Mouse (Mus musculus): ENCODE data around the gene Il23a. TPM values are rescaled to one million over a fixed set of nuclear protein-coding genes. Genes with fewer than 3 reads are reported as not detected.
"Not testable (repeated sequence)": the region's sequence is repeated elsewhere in the genome, so short reads cannot be mapped to it uniquely, and the experiment has no call there.

The Il23a gene
- total and polyA plus RNA-seq, 3 experiments: not detected

- peak; percentile 47 for DNase-seq
Observed at GRCm38 (mm10) chr10:128268371-128268770, 30.2 kb downstream of the Il23a start, which contains the start of gene Apof. Apof (plus strand) TSS chr10:128268671.

GRCm38 (mm10) chr10:128263393-128264310 lies 34.9 kb downstream of the Il23a start:
- DNase-seq: no peak

GRCm38 (mm10) chr10:128262300-128262699 lies 36.3 kb downstream of the Il23a start:
- no peak for DNase-seq

GRCm38 (mm10) chr10:128260376-128260775 lies 38.2 kb downstream of the Il23a start:
- DNase-seq: not testable (repeated sequence)

GRCm38 (mm10) chr10:128259946-128260345 lies 38.6 kb downstream of the Il23a start:
- no peak for DNase-seq

GRCm38 (mm10) chr10:128258953-128259352 lies 39.6 kb downstream of the Il23a start:
- DNase-seq: no peak

- DNase-seq: no peak
Observed at GRCm38 (mm10) chr10:128256328-128256727, 42.2 kb downstream of the Il23a start.

- no peak for DNase-seq
Observed at GRCm38 (mm10) chr10:128255925-128256324, 42.6 kb downstream of the Il23a start.

GRCm38 (mm10) chr10:128253677-128254255 lies 44.8 kb downstream of the Il23a start, which contains the start of gene Apon:
Apon (plus strand) TSS chr10:128254096.
- DNase-seq: peak; percentile 43

- DNase-seq: no peak
Observed at GRCm38 (mm10) chr10:128250565-128250964, 48.0 kb downstream of the Il23a start.

- DNase-seq: peak; percentile 27
Observed at GRCm38 (mm10) chr10:128247020-128247732, 51.4 kb downstream of the Il23a start.

Other genes starting within 250 kb of the Il23a start
- 100 to 1,000 TPM; 179 to 195 TPM for gene Ptges3, start 239.8 kb downstream of the Il23a start, total RNA-seq (2021)
- 124 and 151 TPM in 2 replicates for gene Ptges3, start 239.8 kb downstream of the Il23a start, polyA plus RNA-seq (2012; rRNA removed)
- 1,000 to 10,000 TPM; 2,694 to 3,346 TPM for gene Atp5b, start 215.5 kb downstream of the Il23a start, total RNA-seq (2021)
- gene Atp5b, start 215.5 kb downstream of the Il23a start, polyA plus RNA-seq (2012; rRNA removed): 7,039 and 9,498 TPM in 2 replicates
- 10 to 100 TPM; 40.8 to 49.6 TPM for gene Baz2a, start 207.2 kb downstream of the Il23a start, total RNA-seq (2021)
- 24.5 and 31.6 TPM in 2 replicates for gene Baz2a, start 207.2 kb downstream of the Il23a start, polyA plus RNA-seq (2012; rRNA removed)
- 100 to 1,000 TPM in 1 of 2 experiments, 10 to 100 TPM in 1; 99.3 to 124 TPM for gene Rbms2, start 118.5 kb downstream of the Il23a start, total RNA-seq (2021)
- 118 and 130 TPM in 2 replicates for gene Rbms2, start 118.5 kb downstream of the Il23a start, polyA plus RNA-seq (2012; rRNA removed)
- 1 to 10 TPM; 2.5 to 3.7 TPM for gene Gls2, start 104.3 kb downstream of the Il23a start, total RNA-seq (2021)
- 3.8 and 7.5 TPM in 2 replicates for gene Gls2, start 104.3 kb downstream of the Il23a start, polyA plus RNA-seq (2012; rRNA removed)
- 10 to 100 TPM; 14.3 to 17.0 TPM for gene Spryd4, start 86.9 kb downstream of the Il23a start, total RNA-seq (2021)
- gene Spryd4, start 86.9 kb downstream of the Il23a start, polyA plus RNA-seq (2012; rRNA removed): 5.8 and 7.4 TPM in 2 replicates
- not detected for gene Mip, start 72.9 kb downstream of the Il23a start, total RNA-seq (2021)
- not detected in 2 replicates for gene Mip, start 72.9 kb downstream of the Il23a start, polyA plus RNA-seq (2012; rRNA removed)
- gene Timeless, start 66.7 kb downstream of the Il23a start, total RNA-seq (2021): 1 to 10 TPM; 4.8 to 7.2 TPM
- gene Timeless, start 66.7 kb downstream of the Il23a start, polyA plus RNA-seq (2012; rRNA removed): 1.9 and 2.8 TPM in 2 replicates
- 1 to 10 TPM in 1 of 2 experiments, not detected in 1; 1.5 TPM for gene Apon, start 44.7 kb downstream of the Il23a start, total RNA-seq (2021)
- gene Apon, start 44.7 kb downstream of the Il23a start, polyA plus RNA-seq (2012; rRNA removed): 0.10 and 0.40 TPM in 2 replicates
- 10 to 100 TPM in 1 of 2 experiments, under 1 TPM in 1; 0.76 to 19.1 TPM for gene Apof, start 30.1 kb downstream of the Il23a start, total RNA-seq (2021)
- gene Apof, start 30.1 kb downstream of the Il23a start, polyA plus RNA-seq (2012; rRNA removed): 11.0 and 25.2 TPM in 2 replicates
- gene Stat2, start 28.2 kb downstream of the Il23a start, total RNA-seq (2021): 10 to 100 TPM; 24.0 to 33.5 TPM
- 37.3 and 39.2 TPM in 2 replicates for gene Stat2, start 28.2 kb downstream of the Il23a start, polyA plus RNA-seq (2012; rRNA removed)
- 10 to 100 TPM; 13.8 to 18.3 TPM for gene Pan2, start 4.6 kb upstream of the Il23a start, total RNA-seq (2021)
- 17.2 and 20.4 TPM in 2 replicates for gene Pan2, start 4.6 kb upstream of the Il23a start, polyA plus RNA-seq (2012; rRNA removed)
- 100 to 1,000 TPM; 180 to 204 TPM for gene Cnpy2, start 23.7 kb upstream of the Il23a start, total RNA-seq (2021)
- gene Cnpy2, start 23.7 kb upstream of the Il23a start, polyA plus RNA-seq (2012; rRNA removed): 20.1 and 28.6 TPM in 2 replicates
- gene Cs, start 39.0 kb upstream of the Il23a start, total RNA-seq (2021): 100 to 1,000 TPM; 391 to 444 TPM
- gene Cs, start 39.0 kb upstream of the Il23a start, polyA plus RNA-seq (2012; rRNA removed): 315 and 332 TPM in 2 replicates
- gene Coq10a, start 70.2 kb upstream of the Il23a start, total RNA-seq (2021): 10 to 100 TPM; 72.2 to 77.1 TPM
- gene Coq10a, start 70.2 kb upstream of the Il23a start, polyA plus RNA-seq (2012; rRNA removed): 44.2 and 116 TPM in 2 replicates
- 10 to 100 TPM; 48.3 to 59.3 TPM for gene Ankrd52, start 78.4 kb upstream of the Il23a start, total RNA-seq (2021)
- 44.2 and 53.1 TPM in 2 replicates for gene Ankrd52, start 78.4 kb upstream of the Il23a start, polyA plus RNA-seq (2012; rRNA removed)
- not detected for gene Slc39a5, start 102.5 kb upstream of the Il23a start, total RNA-seq (2021)
- gene Slc39a5, start 102.5 kb upstream of the Il23a start, polyA plus RNA-seq (2012; rRNA removed): not detected in 2 replicates
- 10 to 100 TPM; 79.3 to 93.8 TPM for gene Nabp2, start 112.7 kb upstream of the Il23a start, total RNA-seq (2021)
- 21.3 and 22.2 TPM in 2 replicates for gene Nabp2, start 112.7 kb upstream of the Il23a start, polyA plus RNA-seq (2012; rRNA removed)
- 10 to 100 TPM; 39.1 to 41.7 TPM for gene Rnf41, start 112.9 kb upstream of the Il23a start, total RNA-seq (2021)
- 24.4 and 28.4 TPM in 2 replicates for gene Rnf41, start 112.9 kb upstream of the Il23a start, polyA plus RNA-seq (2012; rRNA removed)
- gene Smarcc2, start 160.5 kb upstream of the Il23a start, total RNA-seq (2021): 100 to 1,000 TPM; 120 to 128 TPM
- gene Smarcc2, start 160.5 kb upstream of the Il23a start, polyA plus RNA-seq (2012; rRNA removed): 129 and 130 TPM in 2 replicates
- 100 to 1,000 TPM; 786 to 985 TPM for gene Myl6, start 195.4 kb upstream of the Il23a start, total RNA-seq (2021)
- 324 and 445 TPM in 2 replicates for gene Myl6, start 195.4 kb upstream of the Il23a start, polyA plus RNA-seq (2012; rRNA removed)
- 1 to 10 TPM; 6.2 to 8.3 TPM for gene Myl6b, start 199.9 kb upstream of the Il23a start, total RNA-seq (2021)
- 5.1 and 5.7 TPM in 2 replicates for gene Myl6b, start 199.9 kb upstream of the Il23a start, polyA plus RNA-seq (2012; rRNA removed)
- 10 to 100 TPM; 26.1 to 32.6 TPM for gene Esyt1, start 227.1 kb upstream of the Il23a start, total RNA-seq (2021)
- 52.8 and 59.6 TPM in 2 replicates for gene Esyt1, start 227.1 kb upstream of the Il23a start, polyA plus RNA-seq (2012; rRNA removed)
- gene Zc3h10, start 249.0 kb upstream of the Il23a start, total RNA-seq (2021): 10 to 100 TPM; 11.7 to 12.3 TPM
- 16.0 and 16.3 TPM in 2 replicates for gene Zc3h10, start 249.0 kb upstream of the Il23a start, polyA plus RNA-seq (2012; rRNA removed)